Mouse (Mus musculus) lung, adult 2 months (tissue): Measurements from ENCODE around the gene Rheb.

Source experiments
- CTCF ChIP-seq: fragments of 200-500 bp; IDR thresholded peaks from 2 replicates; pipeline ENCODE4 v1.5.1; 2011; ENCODE audit warnings: mild to moderate bottlenecking, low read length, control low read depth; ENCODE audit not compliant: insufficient read depth
- POLR2A ChIP-seq: fragments of 200-500 bp; IDR thresholded peaks from 2 replicates; pipeline ENCODE4 v1.6.1; 2011; ENCODE audit warnings: low read depth, mild to moderate bottlenecking, control low read depth, low read length, borderline replicate concordance; ENCODE audit errors: extremely low read depth

DNA sequence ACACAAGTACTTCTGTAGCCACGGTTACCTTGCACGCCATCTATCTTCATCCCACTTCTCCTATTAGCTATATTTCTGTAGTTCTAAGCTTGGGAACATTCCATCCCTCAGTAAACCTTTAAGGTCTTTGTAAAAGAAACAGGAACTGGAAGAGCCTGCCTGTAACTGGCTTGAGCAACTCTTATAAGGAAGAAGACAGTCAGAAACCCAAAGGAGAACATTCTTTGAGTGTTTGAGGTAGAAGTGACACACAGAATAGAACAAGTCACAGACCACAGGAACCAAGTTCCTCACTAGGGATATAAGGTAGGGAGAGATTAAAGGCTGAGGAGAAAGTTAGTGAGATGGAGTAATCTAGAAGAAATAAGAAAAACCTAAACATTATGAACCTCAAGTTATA, 15.3 kb downstream of the Rheb start:
- no peak for TF ChIP-seq CTCF
- TF ChIP-seq POLR2A, result no peak
